Mouse (Mus musculus) bone marrow macrophage, adult 2 months (primary cell): ENCODE results near the gene Cntnap4.
"Not testable (repeated sequence)": the region's sequence is repeated elsewhere in the genome, so short reads cannot be mapped to it uniquely, and the experiment has no call there.

ENCODE experiments used
- CTCF ChIP-seq: IDR thresholded peaks from 2 replicates; pipeline ENCODE4 v1.5.1; 2012; ENCODE audit warnings: low read depth, mild to moderate bottlenecking, low read length, moderate library complexity
- POLR2A ChIP-seq: IDR thresholded peaks from 2 replicates; pipeline ENCODE4 v1.6.1; 2012; ENCODE audit warnings: mild to moderate bottlenecking, low read depth, low read length, borderline replicate concordance

DNA sequence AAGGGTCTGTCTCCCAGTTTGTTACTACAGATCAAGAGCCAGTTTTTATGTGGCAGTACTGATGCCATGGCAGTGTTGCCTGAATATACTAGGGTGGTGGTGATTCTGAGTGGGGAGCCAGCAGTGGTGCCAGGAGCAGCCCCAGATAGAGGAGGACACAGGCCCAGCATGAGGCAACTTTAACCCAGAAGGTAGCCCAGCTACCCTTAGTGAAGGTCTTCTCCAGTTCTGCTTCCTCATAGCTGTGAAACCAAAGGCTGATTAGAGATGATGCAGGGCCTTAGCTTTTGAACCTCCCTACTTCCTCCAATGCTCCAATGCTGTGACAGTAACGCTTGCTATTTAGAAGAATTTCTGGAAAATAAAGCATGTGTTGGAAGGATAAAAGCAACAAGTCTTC lies 279.7 kb downstream of the Cntnap4 start:
- TF ChIP-seq CTCF, POLR2A: not testable (repeated sequence)
